Mouse (Mus musculus): Measurements from ENCODE around the gene Jade2. TPM values are rescaled to one million over a fixed set of nuclear protein-coding genes. Genes with fewer than 3 reads are reported as not detected.

The Jade2 gene
- polyA plus RNA-seq, 1 experiment from 2014 or later: 1.5 TPM

- no peaks in the 10 kb centered on the region for H3K4me1 ChIP-seq
- no peak overlapping the region for H3K4me2 ChIP-seq
- H3K27me3 ChIP-seq (replicated peaks): no peaks in the 10 kb centered on the region
- H3K9ac ChIP-seq: no peak overlapping the region
- no peaks in the 10 kb centered on the region for H3K9me3 ChIP-seq
- no peak overlapping the region for H3K27ac ChIP-seq
- ATAC-seq (ENCODE audit: insufficient read depth, low FRiP score, low read depth): no peak
- whole genome bisulfite sequencing: 20% methylated on average over 4 of the region's 4 CpGs
- H3K36me3 ChIP-seq: no peaks in the 10 kb centered on the region
- no peak overlapping the region for H3K4me3 ChIP-seq (replicated peaks)
Observed at GRCm38 (mm10) chr11:51875792-51876195, 18.3 kb upstream of the Jade2 start.

- no peak overlapping the region for H3K27ac ChIP-seq
- H3K27me3 ChIP-seq (replicated peaks): no peaks in the 10 kb centered on the region
- no peaks in the 10 kb centered on the region for H3K9me3 ChIP-seq
- no peaks in the 10 kb centered on the region for H3K36me3 ChIP-seq
- H3K4me1 ChIP-seq: no peaks in the 10 kb centered on the region
- no peak overlapping the region for H3K4me3 ChIP-seq (replicated peaks)
- no peak for ATAC-seq (ENCODE audit: insufficient read depth, low FRiP score, low read depth)
- no peak overlapping the region for H3K9ac ChIP-seq
- WGBS: 80% methylated on average over 1 of the region's 1 CpGs
- H3K4me2 ChIP-seq: no peak overlapping the region
Observed at GRCm38 (mm10) chr11:51875086-51875485, 17.6 kb upstream of the Jade2 start.

GRCm38 (mm10) chr11:51874266-51875036, 17.0 kb upstream of the Jade2 start:
- no peaks in the 10 kb centered on the region for H3K4me1 ChIP-seq
- WGBS: 72% methylated on average over 7 of the region's 7 CpGs
- H3K4me3 ChIP-seq (replicated peaks): no peak overlapping the region
- no peak overlapping the region for H3K9ac ChIP-seq
- no peak; the same call in 1 of the 2 replicates for ATAC-seq (ENCODE audit: insufficient read depth, low FRiP score, low read depth)
- no peak overlapping the region for H3K4me2 ChIP-seq
- no peak overlapping the region for H3K27ac ChIP-seq
- H3K36me3 ChIP-seq: no peaks in the 10 kb centered on the region
- no peaks in the 10 kb centered on the region for H3K27me3 ChIP-seq (replicated peaks)
- no peaks in the 10 kb centered on the region for H3K9me3 ChIP-seq

- WGBS: 88% methylated on average over 5 of the region's 5 CpGs
- ATAC-seq (ENCODE audit: insufficient read depth, low FRiP score, low read depth): no peak
Observed at GRCm38 (mm10) chr11:51873141-51873540, 15.7 kb upstream of the Jade2 start.

GRCm38 (mm10) chr11:51867261-51867660, 9.8 kb upstream of the Jade2 start:
- Histone ChIP-seq H3K36me3 (no peaks in the 10 kb centered on the region), H3K4me2 (no peak overlapping the region), H3K9me3 (no peaks in the 10 kb centered on the region), H3K9ac (no peak overlapping the region), H3K27me3 (replicated peaks) (no peaks in the 10 kb centered on the region), H3K4me3 (replicated peaks) (no peak overlapping the region), H3K4me1 (no peaks in the 10 kb centered on the region), H3K27ac (no peak overlapping the region)
- 86% methylated on average over 10 of the region's 10 CpGs for WGBS
- no peak for ATAC-seq (ENCODE audit: insufficient read depth, low FRiP score, low read depth)

More at GRCm38 (mm10) chr11:51873141-51873540, 15.7 kb upstream of the Jade2 start:
- Histone ChIP-seq H3K9me3 (no peaks in the 10 kb centered on the region), H3K36me3 (no peaks in the 10 kb centered on the region), H3K4me3 (replicated peaks) (no peak overlapping the region), H3K27me3 (replicated peaks) (no peaks in the 10 kb centered on the region), H3K9ac (no peak overlapping the region), H3K4me2 (no peak overlapping the region), H3K27ac (no peak overlapping the region), H3K4me1 (no peaks in the 10 kb centered on the region)

GRCm38 (mm10) chr11:51866020-51866419, 8.6 kb upstream of the Jade2 start:
- Histone ChIP-seq H3K9ac (no peak overlapping the region), H3K9me3 (no peaks in the 10 kb centered on the region), H3K4me2 (no peak overlapping the region), H3K4me1 (no peaks in the 10 kb centered on the region), H3K27ac (no peak overlapping the region), H3K36me3 (no peaks in the 10 kb centered on the region), H3K27me3 (replicated peaks) (no peaks in the 10 kb centered on the region), H3K4me3 (replicated peaks) (no peak overlapping the region)
- 50% methylated on average over 3 of the region's 3 CpGs for WGBS
- ATAC-seq (ENCODE audit: insufficient read depth, low FRiP score, low read depth): no peak; the same call in 1 of the 2 replicates

GRCm38 (mm10) chr11:51860666-51861065, 3.2 kb upstream of the Jade2 start:
- no peak for ATAC-seq (ENCODE audit: insufficient read depth, low FRiP score, low read depth)
- Histone ChIP-seq H3K9me3 (no peaks in the 10 kb centered on the region), H3K4me3 (replicated peaks) (no peak overlapping the region), H3K27ac (no peak overlapping the region), H3K27me3 (replicated peaks) (no peaks in the 10 kb centered on the region), H3K4me2 (no peak overlapping the region), H3K4me1 (peaks cover 13% of the 10 kb centered on the region; the same call in 1 of the 2 replicates), H3K9ac (no peak overlapping the region), H3K36me3 (no peaks in the 10 kb centered on the region)
- 80% methylated on average over 8 of the region's 8 CpGs for WGBS

GRCm38 (mm10) chr11:51859561-51859960, 2.1 kb upstream of the Jade2 start:
- H3K4me1 ChIP-seq: peaks cover 18% of the 10 kb centered on the region
- no peak overlapping the region for H3K4me3 ChIP-seq (replicated peaks)
- H3K27me3 ChIP-seq (replicated peaks): no peaks in the 10 kb centered on the region
- no peak overlapping the region for H3K9ac ChIP-seq
- ATAC-seq (ENCODE audit: insufficient read depth, low FRiP score, low read depth): no peak
- H3K36me3 ChIP-seq: no peaks in the 10 kb centered on the region
- 26% methylated on average over 2 of the region's 2 CpGs for WGBS
- H3K9me3 ChIP-seq: no peaks in the 10 kb centered on the region
- H3K4me2 ChIP-seq: no peak overlapping the region
- H3K27ac ChIP-seq: no peak overlapping the region

GRCm38 (mm10) chr11:51858528-51859051, 1.1 kb upstream of the Jade2 start:
- Histone ChIP-seq H3K27me3 (replicated peaks) (no peaks in the 10 kb centered on the region), H3K4me2 (peak overlapping the region; percentile 97), H3K36me3 (no peaks in the 10 kb centered on the region), H3K4me3 (replicated peaks) (peak overlapping the region; percentile 80), H3K9me3 (no peaks in the 10 kb centered on the region), H3K4me1 (peaks cover 25% of the 10 kb centered on the region), H3K9ac (peak overlapping the region; percentile 67), H3K27ac (peak overlapping the region; percentile 96)
- under 1% methylated on average over 25 of the region's 28 CpGs for WGBS
- peak; percentile 5; the same call in 1 of the 2 replicates for ATAC-seq (ENCODE audit: insufficient read depth, low FRiP score, low read depth)

GRCm38 (mm10) chr11:51857818-51858527, 520 bp upstream of the Jade2 start:
- H3K36me3 ChIP-seq: no peaks in the 10 kb centered on the region
- ATAC-seq (ENCODE audit: insufficient read depth, low FRiP score, low read depth): peak; percentile 54
- no peaks in the 10 kb centered on the region for H3K27me3 ChIP-seq (replicated peaks)
- peak overlapping the region; percentile 97 for H3K4me2 ChIP-seq
- H3K4me3 ChIP-seq (replicated peaks): peak overlapping the region; percentile 80
- H3K9me3 ChIP-seq: no peaks in the 10 kb centered on the region
- peak overlapping the region; percentile 96 for H3K27ac ChIP-seq
- WGBS: under 1% methylated on average over 52 of the region's 52 CpGs
- peak overlapping the region; percentile 67 for H3K9ac ChIP-seq
- peaks cover 25% of the 10 kb centered on the region for H3K4me1 ChIP-seq

GRCm38 (mm10) chr11:51856616-51857080, 805 bp downstream of the Jade2 start:
- under 1% methylated on average over 40 of the region's 41 CpGs for WGBS
- ATAC-seq (ENCODE audit: insufficient read depth, low FRiP score, low read depth): no peak
- peak overlapping the region; percentile 96 for H3K27ac ChIP-seq
- H3K4me2 ChIP-seq: peak overlapping the region; percentile 97
- H3K4me1 ChIP-seq: peaks cover 36% of the 10 kb centered on the region
- H3K9ac ChIP-seq: peak overlapping the region; percentile 67
- peak overlapping the region; percentile 80 for H3K4me3 ChIP-seq (replicated peaks)
- no peaks in the 10 kb centered on the region for H3K36me3 ChIP-seq
- H3K9me3 ChIP-seq: no peaks in the 10 kb centered on the region
- H3K27me3 ChIP-seq (replicated peaks): no peaks in the 10 kb centered on the region
